Mouse (Mus musculus) C2C12 (cell line): ENCODE results near the gene Tnnt1.

Experiments used
- CTCF ChIP-seq: IDR thresholded peaks from one replicate; pipeline ENCODE4 v1.5.1; 2011; ENCODE audit not compliant: control insufficient read depth, insufficient read depth, insufficient read length
- MAX ChIP-seq: IDR thresholded peaks from one replicate; pipeline ENCODE4 v1.6.1; 2011; ENCODE audit warnings: mild to moderate bottlenecking, control low read depth
- USF1 ChIP-seq: IDR thresholded peaks from one replicate; pipeline ENCODE4 v1.6.1; 2011; ENCODE audit warnings: low read depth, mild to moderate bottlenecking, control low read depth, moderate library complexity

DNA sequence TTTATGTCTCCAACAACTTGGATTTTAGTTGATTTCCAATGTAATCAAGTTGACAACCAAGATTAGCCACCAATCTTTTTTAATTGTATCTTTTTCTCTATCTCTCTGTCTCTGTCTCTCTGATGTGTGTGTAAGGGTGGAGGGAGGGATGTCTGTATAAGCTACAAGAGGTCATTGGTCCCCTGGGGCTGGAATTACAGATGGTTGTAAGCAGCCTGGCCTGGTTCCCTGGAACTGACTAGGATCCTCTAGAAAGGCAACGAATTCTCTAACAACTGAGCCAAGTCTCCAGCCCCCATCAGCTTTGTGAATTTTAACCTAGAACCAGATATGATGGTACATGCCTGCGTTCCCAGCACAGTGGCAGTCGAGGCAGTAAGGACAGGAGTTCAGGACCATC, 48.4 kb downstream of the Tnnt1 start:
- TF ChIP-seq MAX (no peak), CTCF (no peak), USF1 (no peak)
